Mouse (Mus musculus): ENCODE measurements around the gene Nol9.

Gene Nol9

GRCm38 (mm10) chr4:152038985-152039830, at the start of gene Nol9:
Gene Nol9, plus strand, starts transcription at chr4:152039321.
- DNase-seq = peak; percentile 84

GRCm38 (mm10) chr4:151992091-151992490, 47.0 kb upstream of the Nol9 start:
- no peak for DNase-seq

- DNase-seq = no peak
Measured at GRCm38 (mm10) chr4:151993035-151993434, 46.1 kb upstream of the Nol9 start.

GRCm38 (mm10) chr4:151994228-151995171, 44.6 kb upstream of the Nol9 start:
- no peak for DNase-seq

GRCm38 (mm10) chr4:151995371-151996172, 43.5 kb upstream of the Nol9 start:
- no peak for DNase-seq

- peak; percentile 98 for DNase-seq
Measured at GRCm38 (mm10) chr4:151996173-151996950, 42.8 kb upstream of the Nol9 start, which contains the start of gene Phf13. Gene Phf13, minus strand, starts transcription at chr4:151996258.

GRCm38 (mm10) chr4:151996951-151997222, 42.2 kb upstream of the Nol9 start:
- DNase-seq = no peak

- DNase-seq = no peak
Measured at GRCm38 (mm10) chr4:151997701-151998100, 41.4 kb upstream of the Nol9 start.

- DNase-seq = no peak
Measured at GRCm38 (mm10) chr4:151999481-151999880, 39.6 kb upstream of the Nol9 start.

- no peak for DNase-seq
Measured at GRCm38 (mm10) chr4:152000906-152001305, 38.2 kb upstream of the Nol9 start.

GRCm38 (mm10) chr4:152001335-152001734, 37.8 kb upstream of the Nol9 start:
- no peak for DNase-seq

GRCm38 (mm10) chr4:152002063-152002462, 37.1 kb upstream of the Nol9 start:
- DNase-seq = no peak

- no peak for DNase-seq
Measured at GRCm38 (mm10) chr4:152006137-152006536, 33.0 kb upstream of the Nol9 start.

GRCm38 (mm10) chr4:152006812-152007211, 32.3 kb upstream of the Nol9 start:
- no peak for DNase-seq

GRCm38 (mm10) chr4:152007481-152008147, 31.5 kb upstream of the Nol9 start:
- no peak for DNase-seq

GRCm38 (mm10) chr4:152008148-152008500, 31.0 kb upstream of the Nol9 start:
- DNase-seq = no peak

- DNase-seq = peak; percentile 87 to 89
Measured at GRCm38 (mm10) chr4:152008622-152009075, 30.5 kb upstream of the Nol9 start, which contains the start of gene Klhl21. Gene Klhl21, plus strand, starts transcription at chr4:152008803.

- peak; percentile 36 to 40 for DNase-seq
Measured at GRCm38 (mm10) chr4:152009076-152010051, 29.8 kb upstream of the Nol9 start.

- DNase-seq = no peak
Measured at GRCm38 (mm10) chr4:152010091-152010706, 28.9 kb upstream of the Nol9 start.

GRCm38 (mm10) chr4:152010707-152011134, 28.4 kb upstream of the Nol9 start:
- DNase-seq = no peak

All from thymus, adult 18-20 months (tissue).